Mouse (Mus musculus): Measurements from ENCODE around the gene Unc119.
A peak's percentile ranks its signal among the peaks of the same experiment; 100 is the strongest.

Unc119 gene

GRCm38 (mm10) chr11:78344328-78344889 is 1.1 kb downstream of the Unc119 start:
- DNase-seq (ENCODE audit: low spot score in 2 of 2), result no peak

GRCm38 (mm10) chr11:78344890-78345715 is 1.8 kb downstream of the Unc119 start:
- DNase-seq (ENCODE audit: low spot score in 2 of 2), result no peak

- DNase-seq (ENCODE audit: low spot score in 2 of 2), result no peak
These were observed 2.5 kb downstream of the Unc119 start for GRCm38 (mm10) chr11:78345801-78346200.

- no peak for DNase-seq (ENCODE audit: low spot score in 2 of 2)
These were observed 3.2 kb downstream of the Unc119 start for GRCm38 (mm10) chr11:78346326-78347069.

- DNase-seq (ENCODE audit: low spot score in 2 of 2), result peak in 1 of 2 experiments; percentile 74
These were observed 3.9 kb downstream of the Unc119 start for GRCm38 (mm10) chr11:78347070-78347754.

- DNase-seq (ENCODE audit: low spot score in 2 of 2), result no peak
These were observed 4.6 kb downstream of the Unc119 start for GRCm38 (mm10) chr11:78347908-78348307.

- no peak for DNase-seq (ENCODE audit: low spot score in 2 of 2)
These were observed 5.2 kb downstream of the Unc119 start for GRCm38 (mm10) chr11:78348474-78348873.

GRCm38 (mm10) chr11:78349441-78350358 is 6.4 kb downstream of the Unc119 start:
- DNase-seq (ENCODE audit: low spot score in 2 of 2), result no peak

GRCm38 (mm10) chr11:78353081-78353480 is 9.8 kb downstream of the Unc119 start:
- no peak for DNase-seq (ENCODE audit: low spot score in 2 of 2)

GRCm38 (mm10) chr11:78354905-78355304 is 11.6 kb downstream of the Unc119 start:
- no peak for DNase-seq (ENCODE audit: low spot score in 2 of 2)

GRCm38 (mm10) chr11:78355471-78356238 is 12.4 kb downstream of the Unc119 start:
- peak in 1 of 2 experiments; percentile 75 for DNase-seq (ENCODE audit: low spot score in 2 of 2)

GRCm38 (mm10) chr11:78358330-78359007 is 15.2 kb downstream of the Unc119 start:
- DNase-seq (ENCODE audit: low spot score in 2 of 2), result no peak

GRCm38 (mm10) chr11:78360125-78360788 is 17.0 kb downstream of the Unc119 start:
- peak; percentile 75 to 86 for DNase-seq (ENCODE audit: low spot score in 2 of 2)

- DNase-seq (ENCODE audit: low spot score in 2 of 2), result no peak
These were observed 17.5 kb downstream of the Unc119 start for GRCm38 (mm10) chr11:78360789-78361131.

- DNase-seq (ENCODE audit: low spot score in 2 of 2), result no peak
These were observed 20.2 kb downstream of the Unc119 start for GRCm38 (mm10) chr11:78363309-78364007.

- DNase-seq (ENCODE audit: low spot score in 2 of 2), result no peak
These were observed 20.8 kb downstream of the Unc119 start for GRCm38 (mm10) chr11:78364103-78364502.

GRCm38 (mm10) chr11:78367456-78368225 is 24.4 kb downstream of the Unc119 start:
- DNase-seq (ENCODE audit: low spot score in 2 of 2), result no peak

GRCm38 (mm10) chr11:78370389-78370788 is 27.1 kb downstream of the Unc119 start:
- DNase-seq (ENCODE audit: low spot score in 2 of 2), result no peak

Measured in right cerebral cortex, postnatal 10 days (tissue).